Mouse (Mus musculus): ENCODE data around the gene Nrap. TPM values are rescaled to one million over a fixed set of nuclear protein-coding genes. Genes with fewer than 3 reads are reported as not detected.

The Nrap gene
- total and polyA plus RNA-seq, 3 experiments = 0.08 to 0.11 TPM; not detected in 1

DNA sequence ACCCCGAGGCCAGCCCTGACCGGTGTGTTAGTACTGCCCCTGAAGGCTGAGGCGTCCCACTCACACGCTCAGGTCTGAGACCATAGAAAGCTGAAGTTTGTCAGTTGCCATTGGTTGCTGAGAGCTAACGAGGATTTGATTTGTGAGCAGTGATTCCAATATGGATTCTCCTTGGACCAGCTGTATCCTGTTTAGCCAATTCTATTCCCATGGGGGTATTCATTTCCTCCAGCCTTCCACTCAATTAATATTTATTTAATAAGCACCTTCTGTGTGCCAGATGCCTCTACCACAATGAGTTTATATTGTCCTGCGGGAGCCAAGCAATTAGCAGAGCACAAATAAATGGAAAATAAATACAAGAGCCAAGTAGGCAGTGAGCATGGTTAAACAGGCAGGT lies 12.0 kb upstream of the Nrap start:
- Histone ChIP-seq H3K4me1 (ENCODE audit: control insufficient read depth in 1 of 2, insufficient read depth in 2 of 2, low read length in 2 of 2) (peaks cover 11 to 28% of the 10 kb centered on the region in 2 experiments), H3K4me3 (ENCODE audit: control insufficient read depth in 1 of 2, insufficient read depth in 1 of 2, low read depth in 2 of 2, low read length in 2 of 2) (no peak overlapping the region), H3K9ac (ENCODE audit: control insufficient read depth, low read depth, low read length, poor library complexity, severe bottlenecking) (no peak overlapping the region), H3K27ac (ENCODE audit: control insufficient read depth, low read depth, low read length) (no peak overlapping the region), H3K36me3 (ENCODE audit: control insufficient read depth in 1 of 2, insufficient read depth in 2 of 2, low read length in 2 of 2) (peaks cover 13 to 14% of the 10 kb centered on the region in 2 experiments), H3K9me3 (replicated peaks; ENCODE audit: insufficient read depth, low read length) (no peaks in the 10 kb centered on the region), H3K79me2 (ENCODE audit: control insufficient read depth, insufficient read depth, low read length, poor library complexity) (peaks cover 32% of the 10 kb centered on the region), H3K27me3 (ENCODE audit: control insufficient read depth in 1 of 2, insufficient read depth in 2 of 2, low read length in 2 of 2) (no peaks in the 10 kb centered on the region)
- no peak for DNase-seq (ENCODE audit: low read depth, low spot score)
- TF ChIP-seq MAZ (IDR thresholded peaks at IDR 0.05; ENCODE audit: low read depth, low read length) (no peak), TBP (IDR thresholded peaks at IDR 0.05; ENCODE audit: low read depth, low read length) (no peak), TCF12 (IDR thresholded peaks at IDR 0.05; ENCODE audit: low read depth, low read length) (no peak), TAL1 (IDR thresholded peaks at IDR 0.05; ENCODE audit: low read length) (no peak)

DNA sequence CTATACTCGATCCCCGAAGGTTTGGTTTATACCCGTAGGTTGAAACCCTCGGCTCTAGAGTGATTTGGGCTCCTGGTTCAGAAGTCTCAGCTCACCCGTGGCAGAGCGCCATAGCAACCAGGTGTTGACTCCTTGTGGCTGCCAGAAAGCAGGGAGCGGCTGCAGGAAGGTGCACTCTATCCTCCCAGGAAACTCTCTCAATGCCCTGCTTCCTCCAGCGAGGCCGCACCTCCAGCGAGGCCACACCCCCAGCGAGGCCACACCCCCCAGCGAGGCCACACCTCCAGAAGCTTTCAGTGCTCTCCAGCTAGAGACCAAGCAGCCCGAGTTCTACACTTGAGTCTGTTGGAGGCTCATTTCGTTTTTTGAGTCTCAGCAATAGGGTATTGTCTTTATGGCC lies 10.4 kb upstream of the Nrap start:
- H3K9me3 ChIP-seq (replicated peaks; ENCODE audit: insufficient read depth, low read length) = no peaks in the 10 kb centered on the region
- peak; percentile 86 for DNase-seq (ENCODE audit: low read depth, low spot score)
- H3K4me3 ChIP-seq (ENCODE audit: control insufficient read depth in 1 of 2, insufficient read depth in 1 of 2, low read depth in 2 of 2, low read length in 2 of 2) = no peak overlapping the region
- TF ChIP-seq SMC3 (IDR thresholded peaks at IDR 0.05; ENCODE audit: low read depth, low read length) (no peak), HCFC1 (IDR thresholded peaks at IDR 0.05; ENCODE audit: low read depth, low read length) (peak; percentile 24; the same call in 1 of the 2 replicates)
- peaks cover 8 to 24% of the 10 kb centered on the region in 2 experiments for H3K36me3 ChIP-seq (ENCODE audit: control insufficient read depth in 1 of 2, insufficient read depth in 2 of 2, low read length in 2 of 2)
- no peaks in the 10 kb centered on the region for H3K27me3 ChIP-seq (ENCODE audit: control insufficient read depth in 1 of 2, insufficient read depth in 2 of 2, low read length in 2 of 2)
- peaks cover 19 to 40% of the 10 kb centered on the region in 2 experiments for H3K4me1 ChIP-seq (ENCODE audit: control insufficient read depth in 1 of 2, insufficient read depth in 2 of 2, low read length in 2 of 2)
- no peak overlapping the region for H3K27ac ChIP-seq (ENCODE audit: control insufficient read depth, low read depth, low read length)
- no peak overlapping the region for H3K9ac ChIP-seq (ENCODE audit: control insufficient read depth, low read depth, low read length, poor library complexity, severe bottlenecking)
- peaks cover 35% of the 10 kb centered on the region for H3K79me2 ChIP-seq (ENCODE audit: control insufficient read depth, insufficient read depth, low read length, poor library complexity)

DNA sequence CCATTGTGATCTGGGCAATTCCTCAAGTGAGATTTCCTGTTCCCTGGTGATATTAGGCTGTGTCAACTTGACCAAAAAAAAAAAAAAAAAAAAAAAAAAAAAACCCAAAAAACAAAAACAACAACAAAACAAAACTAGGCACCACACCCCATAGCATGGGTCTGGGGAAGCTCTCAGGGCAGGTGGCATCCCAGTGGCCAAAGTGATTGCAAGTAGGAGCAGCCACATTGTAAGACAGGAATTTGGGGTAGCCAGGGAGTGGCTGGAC lies 8.6 kb upstream of the Nrap start:
- H3K79me2 ChIP-seq (ENCODE audit: control insufficient read depth, insufficient read depth, low read length, poor library complexity) = peaks cover 35% of the 10 kb centered on the region
- no peaks in the 10 kb centered on the region for H3K9me3 ChIP-seq (replicated peaks; ENCODE audit: insufficient read depth, low read length)
- no peak overlapping the region for H3K27ac ChIP-seq (ENCODE audit: control insufficient read depth, low read depth, low read length)
- H3K9ac ChIP-seq (ENCODE audit: control insufficient read depth, low read depth, low read length, poor library complexity, severe bottlenecking) = 0 out of 2 replicates have a peak overlapping the region, but pooled peaks have one; percentile 7
- H3K36me3 ChIP-seq (ENCODE audit: control insufficient read depth in 1 of 2, insufficient read depth in 2 of 2, low read length in 2 of 2) = peaks cover 0 to 38% of the 10 kb centered on the region in 2 experiments; a peak in 3 of 4 replicates
- H3K27me3 ChIP-seq (ENCODE audit: control insufficient read depth in 1 of 2, insufficient read depth in 2 of 2, low read length in 2 of 2) = no peaks in the 10 kb centered on the region
- H3K4me1 ChIP-seq (ENCODE audit: control insufficient read depth in 1 of 2, insufficient read depth in 2 of 2, low read length in 2 of 2) = peaks cover 27 to 57% of the 10 kb centered on the region in 2 experiments
- peak overlapping the region in 1 of 2 experiments; percentile 3; a peak in 2 of 4 replicates for H3K4me3 ChIP-seq (ENCODE audit: control insufficient read depth in 1 of 2, insufficient read depth in 1 of 2, low read depth in 2 of 2, low read length in 2 of 2)
- DNase-seq (ENCODE audit: low read depth, low spot score) = peak; percentile 29
- no peak for TF ChIP-seq CTCF (IDR thresholded peaks at IDR 0.05 in 2 of 3, conservative IDR thresholded peaks at IDR 0.05 in 1 of 3; ENCODE audit: control insufficient read depth in 1 of 3, insufficient read depth in 1 of 3, low read depth in 2 of 3, low read length in 3 of 3, poor library complexity in 1 of 3, severe bottlenecking in 1 of 3)
- TF ChIP-seq SIN3A (IDR thresholded peaks at IDR 0.05; ENCODE audit: low read length) = 0 out of 2 replicates have a peak, but pooled peaks have one; percentile 6
- TF ChIP-seq MYB (IDR thresholded peaks at IDR 0.05; ENCODE audit: low read depth, low read length) = no peak
- peak; percentile 89 for TF ChIP-seq ZNF384 (IDR thresholded peaks at IDR 0.05; ENCODE audit: low read depth, low read length)
- 0 out of 2 replicates have a peak, but pooled peaks have one; percentile 1 for TF ChIP-seq ETS1 (IDR thresholded peaks at IDR 0.05; ENCODE audit: low read depth, low read length)
